In the genomic region with DNA sequence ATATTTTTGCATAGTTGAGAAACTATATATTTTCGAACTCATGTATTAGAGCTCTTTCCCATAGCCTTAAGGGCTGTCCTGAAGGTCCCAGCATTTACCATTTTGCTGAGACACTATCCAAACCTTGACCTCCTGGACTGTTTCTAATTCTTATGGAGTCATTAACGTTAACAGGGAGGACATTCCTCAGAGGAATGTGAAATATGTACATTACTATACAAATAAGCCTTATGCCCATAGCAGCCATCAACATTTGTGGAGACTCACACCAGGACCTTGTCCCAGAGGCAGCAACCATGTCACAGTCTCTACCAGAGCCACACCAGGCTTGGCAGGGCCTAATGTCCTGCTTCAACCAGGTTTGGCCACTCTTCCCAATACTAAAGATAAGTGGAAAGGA, we compare ENCODE assay signal across 24 mouse cellular contexts. TPM values are rescaled to one million over a fixed set of nuclear protein-coding genes. Genes with fewer than 3 reads are reported as not detected.
DNase-seq lines count a peak whose midpoint lies in the region; ATAC-seq and TF ChIP-seq lines count a peak whose summit lies in the region.
"Had no signal": no experiment of that assay in that cellular context is flagged by ENCODE, and none has a peak within 500 bp of the region (broad histone marks: within the 10 kb centered on the region; RNA-seq: fewer than 3 reads in every experiment).

No protein-coding gene starts in this region.

- H3K9me3 ChIP-seq in heart, embryonic 10.5 days: peaks cover 3% of the 10 kb centered on the region; the same call in 1 of the 2 replicates
- peaks cover 9% of the 10 kb centered on the region for H3K9me3 ChIP-seq in heart, embryonic 12.5 days (replicated peaks)
- no peaks in the 10 kb centered on the region for H3K9me3 ChIP-seq in forebrain, postnatal 0 days (ENCODE audit: low read length)
- no peaks in the 10 kb centered on the region for H3K9me3 ChIP-seq in hindbrain, postnatal 0 days (ENCODE audit: low read length)

- intact Hi-C loops in heart, postnatal 36 days (cut with DNase I): no loop called here

- no peak overlapping the region for H3K9ac ChIP-seq in heart, embryonic 12.5 days
- H3K9ac ChIP-seq in forebrain, postnatal 0 days: no peak overlapping the region
- H3K9ac ChIP-seq in hindbrain, postnatal 0 days (replicated peaks; ENCODE audit: low read length): no peak overlapping the region

- no peak overlapping the region for H3K27ac ChIP-seq in heart, embryonic 10.5 days
- H3K27ac ChIP-seq in heart, embryonic 12.5 days (ENCODE audit: poor library complexity, severe bottlenecking): no peak overlapping the region
- H3K27ac ChIP-seq in forebrain, postnatal 0 days (ENCODE audit: low read depth, low read length): no peak overlapping the region
- no peak overlapping the region for H3K27ac ChIP-seq in hindbrain, postnatal 0 days

- H3K4me1 ChIP-seq in heart, embryonic 10.5 days: peaks cover 6% of the 10 kb centered on the region
- 0 out of 2 replicates have a peak, but pooled peaks cover 4% of the 10 kb centered on the region for H3K4me1 ChIP-seq in heart, embryonic 12.5 days (replicated peaks)
- no peaks in the 10 kb centered on the region for H3K4me1 ChIP-seq in forebrain, postnatal 0 days (ENCODE audit: insufficient read depth)
- H3K4me1 ChIP-seq in hindbrain, postnatal 0 days (ENCODE audit: insufficient read depth, low read length): no peaks in the 10 kb centered on the region

- 79% methylated on average over 2 of the region's 2 CpGs for WGBS in heart, embryonic 10.5 days
- WGBS in heart, embryonic 12.5 days: 67% methylated on average over 2 of the region's 2 CpGs
- WGBS in forebrain, postnatal 0 days: 79% methylated on average over 2 of the region's 2 CpGs
- WGBS in hindbrain, postnatal 0 days: 81% methylated on average over 2 of the region's 2 CpGs

- H3K27me3 ChIP-seq in heart, embryonic 10.5 days (ENCODE audit: insufficient read depth, poor library complexity, severe bottlenecking): no peaks in the 10 kb centered on the region
- H3K27me3 ChIP-seq in heart, embryonic 12.5 days (replicated peaks): no peaks in the 10 kb centered on the region
- no peaks in the 10 kb centered on the region for H3K27me3 ChIP-seq in forebrain, postnatal 0 days (ENCODE audit: insufficient read depth, low read length)
- no peaks in the 10 kb centered on the region for H3K27me3 ChIP-seq in hindbrain, postnatal 0 days (ENCODE audit: insufficient read depth, low read length)
- H3K27me3 ChIP-seq: CH12.LX, Patski had no signal

- H3K4me2 ChIP-seq in heart, embryonic 12.5 days: no peak overlapping the region
- no peak overlapping the region for H3K4me2 ChIP-seq in forebrain, postnatal 0 days (ENCODE audit: low read depth)
- no peak overlapping the region for H3K4me2 ChIP-seq in hindbrain, postnatal 0 days (ENCODE audit: low read depth, low read length)

- no peak for ATAC-seq in heart, embryonic 12.5 days (ENCODE audit: insufficient number of reproducible peaks, low FRiP score)
- no peak for ATAC-seq in forebrain, postnatal 0 days
- ATAC-seq in hindbrain, postnatal 0 days: no peak
- ATAC-seq: activated CD4-positive, CD25-positive, alpha-beta regulatory T cell, adult 4 months; CD4-positive, CD25-positive, alpha-beta regulatory T cell, adult 4 months; Patski had no signal

- peak; percentile 40 for DNase-seq in heart, adult 11 months
- DNase-seq in heart, postnatal 36 days: no peak
- DNase-seq in heart, embryonic 10.5 days (ENCODE audit: low spot score): peak; percentile 22
- DNase-seq in R1 (ENCODE audit: low read depth, low spot score) (peak; percentile 54), ZHBTc4 (ENCODE audit: low read depth, low spot score) (peak; percentile 70)
- no peak for DNase-seq in forebrain, postnatal 0 days
- DNase-seq in hindbrain, postnatal 0 days (ENCODE audit: low spot score): no peak
- DNase-seq: adrenal gland, adult 2 months; adrenal gland, adult 8-10 months; adrenal gland, postnatal 10 days; adrenal gland, postnatal 14 days; adrenal gland, postnatal 25 days; adrenal gland, postnatal 36 days; B cell, adult 2 months; cerebellum, adult 11 months; cerebellum, adult 11-12 months; cerebellum, adult 18-20 months; cerebellum, adult 2 months had no signal

- H3K36me3 ChIP-seq in heart, embryonic 10.5 days: no peaks in the 10 kb centered on the region
- H3K36me3 ChIP-seq in heart, embryonic 12.5 days: no peaks in the 10 kb centered on the region
- H3K36me3 ChIP-seq in forebrain, postnatal 0 days (ENCODE audit: insufficient read depth): no peaks in the 10 kb centered on the region
- H3K36me3 ChIP-seq in hindbrain, postnatal 0 days (ENCODE audit: insufficient read depth, low read length): no peaks in the 10 kb centered on the region
- H3K36me3 ChIP-seq: G1E had no signal

- no peak for TF ChIP-seq CTCF in forebrain, postnatal 0 days (IDR thresholded peaks at IDR 0.05; ENCODE audit: low read depth)
- TF ChIP-seq CTCF in hindbrain, postnatal 0 days (IDR thresholded peaks at IDR 0.05; ENCODE audit: low read depth): no peak

- H3K4me3 ChIP-seq in heart, embryonic 10.5 days: no peak overlapping the region
- H3K4me3 ChIP-seq in heart, embryonic 12.5 days: no peak overlapping the region
- no peak overlapping the region for H3K4me3 ChIP-seq in forebrain, postnatal 0 days (ENCODE audit: low read depth, low read length)
- H3K4me3 ChIP-seq in hindbrain, postnatal 0 days (ENCODE audit: low read length): no peak overlapping the region

RNA-seq across cellular contexts. Expression of gene Atp13a3, which starts 54.6 kb away (rescaled TPM):
- total RNA-seq in heart, postnatal 36 days (2021): 10 to 100 TPM; 53.9 to 56.4 TPM
- 12.3 and 13.1 TPM in 2 replicates for polyA plus RNA-seq in heart, embryonic 10.5 days (2016; fragmentation: Nextera tagmentation; extraction: Ambion mirVana)
- polyA plus RNA-seq in heart, embryonic 12.5 days (2016; fragmentation: Nextera tagmentation; extraction: Ambion mirVana): 17.6 and 17.8 TPM in 2 replicates
- 27.9 and 35.0 TPM in 2 replicates for total RNA-seq in forebrain, postnatal 0 days (2014; rRNA removed)
- 4.0 and 6.1 TPM in 2 replicates for polyA plus RNA-seq in forebrain, postnatal 0 days (2015; fragmentation: Nextera tagmentation; extraction: Ambion mirVana)
- total RNA-seq in hindbrain, postnatal 0 days (2014; rRNA removed): 19.7 and 30.8 TPM in 2 replicates
- 7.0 and 7.1 TPM in 2 replicates for polyA plus RNA-seq in hindbrain, postnatal 0 days (2015; fragmentation: Nextera tagmentation; extraction: Ambion mirVana)

Comparison
In these comparisons a context has a peak if more than half of its experiments do, and no peak if none do; other contexts are left out.
1. DNase-seq: peak in heart, adult 11 months (single experiment), heart, embryonic 10.5 days (single experiment), R1 (single experiment) and ZHBTc4 (single experiment); none in heart, postnatal 36 days (0 of 2), forebrain, postnatal 0 days (single experiment) and hindbrain, postnatal 0 days (single experiment).